Mouse (Mus musculus): ENCODE measurements around the gene Igf2bp1. TPM values are rescaled to one million over a fixed set of nuclear protein-coding genes. Genes with fewer than 3 reads are reported as not detected.

The Igf2bp1 gene
- polyA plus RNA-seq (2017; shearing (Covaris generic)) = not detected

DNA sequence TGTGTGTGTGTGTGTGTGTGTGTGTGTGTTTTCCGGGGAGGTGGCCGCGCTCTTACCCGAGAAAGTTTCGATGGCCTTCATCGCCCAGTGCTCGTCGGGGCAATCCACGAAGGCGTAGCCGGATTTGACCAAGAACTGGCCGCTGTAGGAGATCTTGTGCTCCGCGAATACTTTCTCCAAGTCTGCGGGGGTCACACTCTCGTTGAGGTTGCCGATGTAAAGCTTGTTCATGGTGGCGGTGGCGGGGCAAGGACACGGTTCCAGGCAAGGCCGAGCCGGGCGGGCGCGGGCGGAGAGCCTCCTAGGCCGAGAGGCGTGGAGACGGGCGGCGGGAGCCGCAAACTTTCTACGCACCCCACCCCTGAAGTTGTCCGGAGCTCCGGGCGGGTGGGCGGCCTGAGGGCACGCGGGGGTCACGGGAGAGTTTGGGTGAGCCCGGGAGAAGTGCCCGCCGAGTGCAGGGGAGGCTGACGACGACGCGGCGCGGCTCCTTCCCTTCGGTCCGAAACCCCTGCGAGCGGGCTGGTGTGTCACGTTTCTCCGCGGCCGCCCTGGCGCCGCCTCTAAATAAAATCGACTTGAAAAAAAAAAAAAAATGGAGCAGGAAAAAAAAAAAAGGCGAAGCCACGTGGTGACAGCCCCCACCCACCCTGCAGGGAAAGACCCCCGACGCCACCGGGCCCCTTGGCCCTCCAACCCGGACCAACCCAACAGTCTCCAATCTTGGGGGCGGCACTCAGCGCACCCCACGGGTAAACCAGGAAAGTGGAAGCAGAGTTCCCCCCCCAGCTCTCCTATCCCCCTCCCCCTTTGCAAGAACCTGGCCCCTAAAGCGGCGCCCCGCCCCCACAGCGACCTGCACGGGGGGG is at the start of gene Igf2bp1:
Igf2bp1 (minus strand) TSS at position 538 of the 869 bp plus-strand sequence.
- no peak for ATAC-seq

DNA sequence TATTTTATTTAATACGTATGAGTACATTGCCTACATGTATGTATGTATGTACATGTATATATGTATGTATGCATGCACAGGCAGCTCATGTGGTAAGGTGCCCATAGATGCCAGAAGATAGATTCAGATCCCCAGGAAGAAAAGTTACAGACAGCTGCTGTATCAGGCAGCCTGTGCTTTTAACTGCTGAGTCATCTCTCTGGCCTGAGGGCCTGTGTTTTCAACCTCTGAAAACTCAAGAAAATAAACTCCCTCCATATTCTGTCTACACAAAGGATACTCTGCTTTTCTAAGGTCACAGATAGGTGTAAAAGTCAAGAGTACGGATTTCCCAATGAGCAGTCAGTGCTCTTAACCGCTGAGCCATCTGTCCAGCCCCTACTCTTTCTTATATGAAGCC is 45.1 kb upstream of the Igf2bp1 start:
- ATAC-seq = no peak

DNA sequence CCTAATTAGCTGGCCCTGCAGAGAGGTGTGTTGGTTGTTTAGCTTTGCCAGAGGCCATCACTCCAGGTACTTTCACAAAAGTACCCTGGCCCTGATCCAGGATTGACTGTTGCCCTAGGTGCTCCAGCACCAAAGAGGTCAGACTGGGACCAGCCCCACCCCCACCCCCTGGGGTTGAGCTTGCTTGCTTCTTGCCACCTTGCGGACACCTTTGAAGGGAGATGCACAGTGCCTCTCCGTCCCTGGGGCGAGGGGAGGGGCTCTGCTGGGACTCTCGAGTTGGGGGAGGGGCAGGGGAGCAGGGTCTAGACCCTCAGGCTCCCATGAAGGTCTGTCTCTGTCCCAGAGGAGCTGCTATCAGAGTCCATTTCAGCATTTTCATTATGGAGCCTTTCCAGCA is 44.2 kb upstream of the Igf2bp1 start:
- no peak for ATAC-seq

DNA sequence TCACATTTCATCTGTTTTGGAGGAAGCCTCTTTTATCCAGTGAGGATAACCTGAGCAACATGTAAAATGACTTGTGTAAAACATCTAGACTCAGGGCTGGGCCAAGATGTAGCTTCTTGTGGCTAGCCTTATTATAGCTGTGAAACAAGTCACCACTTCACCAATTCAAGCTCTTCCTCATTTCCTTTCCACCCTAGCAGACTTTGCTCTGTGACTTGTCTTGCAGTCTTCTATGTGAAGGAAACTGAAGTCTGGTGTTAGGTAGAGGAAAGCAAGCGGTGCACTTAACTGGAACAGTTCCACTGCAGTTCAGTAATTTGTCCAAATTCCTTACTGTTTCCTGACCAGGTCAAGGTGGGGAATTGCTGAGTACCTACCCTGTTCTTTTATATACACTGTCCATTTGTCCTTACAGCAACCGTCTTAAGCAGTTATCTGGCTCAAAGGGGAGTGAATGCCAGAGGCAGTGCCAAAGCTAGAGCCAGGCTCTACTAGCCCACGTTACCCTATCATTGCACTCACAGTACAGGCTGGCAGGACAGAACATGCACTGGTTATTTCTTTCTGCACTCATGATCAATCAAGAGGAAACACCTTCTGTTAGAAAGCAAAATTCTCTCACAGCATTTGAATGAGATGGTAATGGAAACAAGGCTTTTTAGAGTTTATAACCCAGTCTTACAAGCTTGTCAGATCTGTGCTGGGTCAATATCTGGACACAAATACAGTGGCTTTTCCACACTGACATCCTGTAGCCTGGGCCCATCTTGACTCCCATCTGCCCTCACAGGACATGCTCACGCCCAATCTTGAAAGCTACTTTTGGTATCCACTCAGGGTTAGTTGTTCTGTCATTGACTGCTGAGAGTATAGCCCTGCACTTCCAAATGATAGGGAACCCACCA is 42.0 kb upstream of the Igf2bp1 start:
- no peak for ATAC-seq

DNA sequence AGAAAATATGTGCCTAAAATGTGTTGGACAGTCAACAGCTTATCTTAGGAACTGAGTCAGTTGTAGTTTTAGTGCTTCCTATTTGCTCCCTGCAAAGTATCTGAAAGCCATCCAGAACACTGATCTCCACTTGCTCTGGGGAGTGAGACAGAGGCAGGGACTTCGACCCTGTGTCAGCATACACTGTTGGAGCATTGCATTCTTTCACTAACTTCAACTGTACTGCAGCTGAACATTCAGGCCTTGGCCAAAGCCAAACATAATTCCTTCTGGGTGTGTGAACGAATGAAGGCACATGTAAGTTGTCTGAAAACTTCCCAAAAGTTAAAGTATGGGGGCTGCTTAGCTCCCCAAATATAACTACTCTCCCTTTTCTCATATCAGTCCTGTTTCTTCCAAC is 41.1 kb upstream of the Igf2bp1 start:
- no peak for ATAC-seq

DNA sequence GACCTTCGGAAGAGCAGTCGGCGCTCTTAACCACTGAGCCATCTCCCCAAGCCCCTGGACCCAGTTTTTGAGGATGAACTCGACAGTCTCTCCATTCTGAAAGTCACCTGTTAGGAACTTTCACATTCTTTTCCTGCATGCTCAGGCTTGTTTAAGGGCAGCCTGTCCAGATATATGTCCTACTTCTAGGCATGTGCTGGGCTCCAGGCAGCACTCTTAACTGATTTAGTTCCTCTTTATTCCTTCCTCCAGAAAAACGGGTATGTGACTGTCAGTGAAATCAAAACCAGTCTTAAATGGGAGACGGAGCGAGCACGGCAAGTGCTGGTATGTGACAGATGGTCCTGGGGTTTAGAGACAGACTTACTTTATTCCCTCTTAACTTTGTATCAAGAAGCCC is 40.3 kb upstream of the Igf2bp1 start:
- no peak for ATAC-seq

DNA sequence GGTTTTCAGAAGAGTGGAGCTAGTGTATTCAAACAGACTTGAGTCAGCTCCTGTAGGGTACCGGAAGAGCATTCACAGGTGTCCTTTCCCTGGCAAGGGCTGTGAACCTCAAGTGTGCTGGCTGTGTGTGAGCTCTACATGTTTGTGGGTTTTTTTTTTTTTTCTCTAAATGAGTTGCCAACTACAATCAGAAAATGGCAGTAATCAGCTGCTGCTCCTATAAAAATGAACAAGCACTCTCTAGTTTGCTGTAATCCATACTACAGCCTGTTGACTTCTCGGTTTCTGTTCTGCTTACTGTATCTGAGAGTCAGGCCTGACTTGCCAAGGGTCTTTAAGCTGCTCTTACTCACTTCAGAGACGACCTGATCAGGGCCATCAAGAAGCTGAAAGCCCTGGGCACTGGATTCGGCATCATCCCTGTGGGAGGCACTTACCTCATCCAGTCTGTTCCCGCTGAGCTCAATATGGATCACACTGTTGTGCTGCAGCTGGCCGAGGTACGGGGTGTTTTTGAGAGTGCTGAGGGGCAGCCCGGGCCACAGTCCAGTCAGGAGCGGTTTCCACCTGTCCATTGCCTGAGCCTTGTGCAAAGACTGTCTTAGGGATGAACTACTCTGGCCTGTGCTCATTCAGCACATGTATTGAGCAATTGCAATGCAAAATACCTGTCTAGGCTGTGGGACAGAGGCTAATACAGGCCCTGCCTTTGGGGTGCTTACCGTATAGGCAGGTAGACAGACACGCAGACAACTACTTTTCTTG is 39.2 kb upstream of the Igf2bp1 start:
- ATAC-seq = no peak

DNA sequence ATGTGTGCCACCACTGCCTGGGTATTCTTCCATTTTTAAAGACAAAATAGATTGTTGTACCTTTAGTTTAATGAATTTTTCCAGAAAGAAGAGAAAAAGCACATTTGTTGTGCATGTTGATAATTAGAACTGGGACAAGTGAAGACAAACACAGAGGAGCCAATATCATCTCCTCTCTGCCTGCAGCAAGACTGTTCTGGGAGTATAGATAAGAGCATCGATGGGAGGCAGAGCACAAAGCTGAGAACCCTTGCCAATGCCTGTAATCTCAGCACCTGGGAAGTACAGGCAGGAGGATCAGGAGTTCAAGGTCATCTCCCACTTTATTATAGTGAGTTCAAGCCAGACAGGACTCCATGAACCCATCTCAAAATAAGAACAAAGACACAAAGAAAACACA is 32.8 kb upstream of the Igf2bp1 start:
- ATAC-seq = no peak

DNA sequence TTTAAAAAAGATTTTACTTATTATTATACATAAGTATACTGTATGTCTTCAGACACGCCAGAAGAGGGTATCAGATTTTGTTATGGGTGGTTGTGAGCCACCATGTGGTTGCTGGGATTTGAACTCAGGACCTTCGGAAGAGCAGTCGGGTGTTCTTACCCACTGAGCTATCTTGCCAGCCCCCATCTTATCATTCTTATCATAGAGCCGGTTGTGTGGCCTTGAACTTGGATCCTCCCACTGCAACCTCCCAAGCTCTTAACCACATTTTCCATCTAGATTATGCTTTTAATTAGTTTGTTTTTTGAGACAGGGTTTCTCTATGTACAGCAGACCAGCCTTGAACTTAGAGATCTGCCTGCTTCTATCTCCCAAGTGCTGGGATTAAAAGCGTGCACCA is 31.8 kb upstream of the Igf2bp1 start:
- no peak for ATAC-seq

DNA sequence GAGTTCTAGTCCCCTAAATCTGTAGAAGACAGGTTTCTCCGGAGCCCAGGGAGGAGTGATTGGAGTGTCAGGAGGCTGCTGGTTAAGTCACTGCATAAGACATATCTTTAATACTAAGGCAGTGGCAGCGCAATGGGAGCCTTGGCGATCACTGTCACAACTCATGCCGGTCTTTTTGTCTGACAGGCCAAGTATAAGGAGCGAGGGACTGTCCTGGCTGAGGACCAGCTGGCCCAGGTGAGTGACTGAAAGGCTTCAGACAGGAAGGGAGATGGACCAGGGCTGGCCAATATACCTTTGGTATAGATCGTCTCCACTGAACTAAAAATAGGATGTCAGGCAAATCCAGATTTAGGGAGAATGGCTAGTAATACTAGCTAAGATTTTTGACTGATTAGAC is 29.4 kb upstream of the Igf2bp1 start:
- no peak for ATAC-seq

DNA sequence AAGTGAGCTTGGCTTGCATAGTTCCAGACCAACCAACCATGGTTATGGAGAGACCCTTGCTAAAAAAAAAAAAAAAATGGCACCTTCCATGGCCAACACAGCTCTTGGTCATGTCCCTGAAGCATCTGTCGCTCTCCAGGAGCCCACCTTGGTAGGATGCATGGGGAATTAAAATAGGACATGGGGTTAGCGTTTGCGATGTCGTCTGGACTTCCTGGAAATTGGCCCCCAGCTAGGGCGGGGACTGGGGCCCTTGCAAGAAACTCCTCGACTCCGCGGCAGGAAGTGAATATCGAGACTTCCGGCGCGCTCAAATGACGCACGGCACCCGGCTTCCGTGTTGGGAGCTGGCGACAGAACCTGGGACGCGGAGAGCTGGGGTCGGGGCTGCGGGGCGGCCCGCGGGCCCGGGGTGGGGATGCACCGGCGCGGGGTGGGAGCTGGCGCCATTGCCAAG is 28.9 kb upstream of the Igf2bp1 start, which contains the start of gene Snf8:
Snf8 (plus strand) TSS at position 290 of the 457 bp plus-strand sequence.
- ATAC-seq = peak; percentile 93

DNA sequence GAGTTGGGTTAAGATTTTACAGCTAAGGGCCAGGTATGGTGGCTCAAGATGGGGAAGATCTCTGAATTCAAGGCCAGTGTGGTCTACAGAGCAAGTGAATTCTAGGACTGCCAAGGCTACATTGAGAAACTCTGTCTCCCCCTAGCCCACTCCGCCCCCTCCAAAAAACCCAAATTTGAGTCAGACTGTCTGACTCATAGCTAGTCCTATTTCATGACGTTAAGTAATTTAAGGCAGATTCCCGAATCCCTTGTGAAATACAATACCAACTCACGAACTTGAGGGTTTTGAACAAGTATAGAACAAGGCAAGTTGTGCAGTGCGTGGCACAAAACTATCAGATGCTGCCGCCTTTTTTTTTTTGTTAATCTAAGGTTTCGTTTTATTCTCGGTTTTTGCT is 28.4 kb upstream of the Igf2bp1 start:
- ATAC-seq = no peak

DNA sequence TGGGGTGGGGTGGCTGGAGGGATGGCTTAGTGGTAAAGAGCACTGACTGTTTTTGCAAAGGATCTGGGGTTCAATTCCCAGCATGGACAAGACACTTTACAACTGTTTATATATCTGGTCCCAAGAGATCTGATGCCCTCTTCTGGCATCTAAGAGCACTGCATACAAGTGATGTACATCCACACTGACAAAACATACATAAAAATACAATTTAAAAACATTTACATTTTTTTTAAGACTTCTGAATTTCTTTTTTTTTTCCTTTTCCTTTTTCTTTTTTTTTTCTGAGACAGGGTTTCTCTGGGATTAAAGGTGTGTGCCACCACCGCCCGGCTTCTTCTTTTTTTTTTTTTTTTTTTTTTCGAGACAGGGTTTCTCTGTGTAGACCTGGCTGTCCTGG is 27.5 kb upstream of the Igf2bp1 start:
- no peak for ATAC-seq

DNA sequence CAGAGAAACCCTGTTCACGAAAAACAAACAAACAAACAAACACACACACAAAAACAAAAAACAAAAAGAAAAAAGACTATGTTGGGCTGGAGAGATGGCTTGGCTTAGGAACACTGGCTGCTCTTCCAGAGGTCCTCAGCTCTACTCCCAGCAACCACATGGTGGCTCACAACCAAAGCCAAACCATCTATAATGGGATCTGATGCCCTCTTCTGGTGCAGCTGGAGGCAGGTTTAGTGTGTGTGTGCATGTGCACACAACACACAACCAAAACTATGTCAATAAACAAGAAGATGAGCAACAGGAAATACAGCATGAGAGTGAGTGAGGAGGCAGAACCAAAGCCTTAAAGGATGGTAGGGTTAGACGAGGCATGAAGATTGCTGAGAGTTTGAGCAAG is 26.0 kb upstream of the Igf2bp1 start:
- ATAC-seq = no peak

DNA sequence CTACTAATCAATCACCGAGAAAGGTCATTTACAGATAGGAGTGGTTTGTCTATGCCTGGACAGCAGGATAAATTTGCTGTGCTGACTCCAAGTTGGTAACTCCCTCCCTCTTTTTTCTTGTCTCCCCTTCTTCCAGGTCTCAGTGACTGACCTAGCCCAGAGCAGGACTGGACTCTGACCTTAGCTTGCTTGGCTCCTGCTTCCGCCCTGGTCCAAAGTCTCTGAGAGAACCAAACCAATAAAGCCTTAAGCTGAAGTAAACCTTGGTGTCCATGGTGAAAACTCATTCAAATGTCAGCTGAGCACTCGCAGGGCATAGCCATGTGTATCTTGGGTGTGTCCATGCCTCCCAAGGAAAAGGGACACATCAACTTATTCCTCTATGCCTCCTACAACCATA is 24.8 kb upstream of the Igf2bp1 start:
- no peak for ATAC-seq

DNA sequence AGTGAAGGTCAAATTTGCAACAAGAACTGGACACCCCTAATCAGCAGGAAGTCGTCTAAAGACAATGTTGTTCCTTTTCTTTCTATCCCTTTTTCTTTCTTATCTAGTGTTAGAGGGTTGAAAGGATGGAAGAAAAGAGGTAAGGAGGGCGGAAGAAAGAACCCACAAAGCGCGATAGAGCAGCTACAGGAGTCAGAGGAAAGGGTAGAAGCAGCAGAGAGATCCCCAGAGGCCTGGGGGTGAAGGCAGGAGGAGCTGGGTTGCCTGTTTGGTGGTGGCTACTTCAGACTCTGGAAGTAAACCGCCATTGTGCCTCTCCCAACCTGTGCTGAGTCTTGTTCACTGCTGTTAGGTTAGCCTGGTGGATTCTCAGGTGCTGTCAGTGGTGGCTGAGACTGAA is 22.4 kb upstream of the Igf2bp1 start:
- no peak for ATAC-seq

DNA sequence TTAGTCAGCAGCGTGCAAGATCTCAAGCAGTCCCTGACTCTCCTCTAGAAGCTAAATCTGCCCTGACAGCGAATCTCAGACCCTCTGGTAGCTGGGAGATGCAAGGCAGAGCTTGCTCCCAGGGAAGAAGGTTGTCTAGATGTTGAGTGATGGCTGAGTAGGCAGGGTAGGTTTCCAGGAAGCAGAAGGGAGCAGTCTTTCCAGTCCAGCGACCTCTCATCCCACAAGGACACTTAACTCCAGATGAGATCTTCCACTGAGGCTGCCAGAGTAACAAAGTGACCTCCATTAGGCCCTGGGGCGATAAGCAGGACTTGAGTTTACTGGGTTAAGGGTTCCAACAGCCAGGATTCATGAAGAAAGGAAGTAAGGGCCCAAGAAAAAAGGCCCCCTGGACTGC is 14.9 kb upstream of the Igf2bp1 start:
- no peak for ATAC-seq

DNA sequence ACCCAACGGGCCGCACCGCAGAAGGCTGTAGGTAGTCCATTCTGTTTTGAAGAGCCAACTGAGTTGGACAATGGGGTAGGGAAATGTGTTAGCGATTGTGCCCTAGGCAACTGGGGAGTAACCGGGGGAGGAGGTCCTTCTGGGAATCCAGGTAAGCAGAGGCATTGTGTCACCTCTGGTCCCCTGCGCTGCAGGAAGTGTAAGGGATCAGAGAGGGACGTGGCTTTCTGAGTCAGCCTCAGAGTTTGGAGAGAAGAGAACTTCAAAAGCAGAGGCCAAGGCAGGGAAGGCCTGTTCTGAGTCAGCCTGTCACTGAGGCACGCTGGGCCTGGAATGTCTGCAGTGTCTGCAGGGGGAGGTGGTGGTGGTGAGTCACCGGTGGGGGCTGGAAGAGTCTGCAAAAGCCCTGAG is 12.2 kb upstream of the Igf2bp1 start:
- ATAC-seq = no peak

DNA sequence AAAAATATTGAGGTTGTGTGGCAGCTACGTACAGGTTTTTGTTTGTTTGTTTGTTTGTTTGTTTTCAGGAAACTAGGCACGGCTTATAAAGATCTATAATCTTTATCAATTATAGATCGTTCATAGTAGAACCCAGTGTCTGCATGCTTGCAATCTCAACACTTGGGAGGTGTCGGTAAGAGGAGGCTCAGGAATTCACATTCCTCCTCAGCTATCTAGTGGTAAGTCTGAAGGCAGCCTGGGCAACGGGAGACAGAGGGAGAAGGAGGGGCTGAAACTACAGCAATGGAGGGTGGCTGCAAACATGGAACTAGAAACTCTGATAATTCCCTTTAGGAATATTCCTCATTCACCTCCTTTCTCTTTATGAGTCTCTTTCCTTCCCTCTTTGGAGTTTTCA is 9.7 kb upstream of the Igf2bp1 start:
- no peak for ATAC-seq

DNA sequence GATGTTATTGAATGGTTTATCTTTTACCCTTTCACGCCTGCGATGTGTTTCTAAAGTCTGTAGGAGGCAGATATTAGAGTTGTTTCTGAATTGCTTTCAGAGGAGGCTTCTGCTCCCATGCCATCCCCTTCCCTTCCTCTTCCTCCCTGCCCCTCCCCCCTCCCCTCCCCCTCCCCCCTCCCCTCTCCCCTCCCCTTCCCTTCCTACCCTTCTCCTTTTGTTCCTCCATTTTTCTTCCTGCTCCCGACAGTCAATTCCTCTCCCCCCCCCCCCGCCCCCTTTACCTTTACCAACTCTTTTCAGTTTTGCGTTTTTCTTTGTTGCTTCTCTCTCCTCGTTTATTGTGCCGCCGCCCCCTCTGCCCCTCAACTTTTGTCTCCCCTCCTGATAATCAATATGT is 6.2 kb upstream of the Igf2bp1 start:
- no peak for ATAC-seq

DNA sequence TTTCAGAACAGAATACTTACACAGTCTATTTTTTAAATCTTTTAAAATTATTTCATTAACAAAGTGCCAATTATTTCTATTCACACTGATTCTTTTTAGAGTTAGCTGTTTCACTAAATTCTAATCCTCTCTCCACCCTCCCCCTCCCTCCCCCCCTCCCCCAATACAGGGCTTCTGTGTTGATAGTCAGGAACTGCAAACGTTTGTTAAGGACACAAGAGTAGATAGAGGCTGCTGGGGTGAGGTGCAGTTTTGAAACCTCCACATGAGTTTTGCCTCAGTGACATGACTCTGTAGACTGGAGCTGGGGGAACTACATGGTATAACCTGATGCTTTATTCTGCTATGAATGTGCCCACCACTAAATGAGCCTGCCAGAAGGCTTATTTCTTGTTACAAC is 3.1 kb upstream of the Igf2bp1 start:
- ATAC-seq = no peak

DNA sequence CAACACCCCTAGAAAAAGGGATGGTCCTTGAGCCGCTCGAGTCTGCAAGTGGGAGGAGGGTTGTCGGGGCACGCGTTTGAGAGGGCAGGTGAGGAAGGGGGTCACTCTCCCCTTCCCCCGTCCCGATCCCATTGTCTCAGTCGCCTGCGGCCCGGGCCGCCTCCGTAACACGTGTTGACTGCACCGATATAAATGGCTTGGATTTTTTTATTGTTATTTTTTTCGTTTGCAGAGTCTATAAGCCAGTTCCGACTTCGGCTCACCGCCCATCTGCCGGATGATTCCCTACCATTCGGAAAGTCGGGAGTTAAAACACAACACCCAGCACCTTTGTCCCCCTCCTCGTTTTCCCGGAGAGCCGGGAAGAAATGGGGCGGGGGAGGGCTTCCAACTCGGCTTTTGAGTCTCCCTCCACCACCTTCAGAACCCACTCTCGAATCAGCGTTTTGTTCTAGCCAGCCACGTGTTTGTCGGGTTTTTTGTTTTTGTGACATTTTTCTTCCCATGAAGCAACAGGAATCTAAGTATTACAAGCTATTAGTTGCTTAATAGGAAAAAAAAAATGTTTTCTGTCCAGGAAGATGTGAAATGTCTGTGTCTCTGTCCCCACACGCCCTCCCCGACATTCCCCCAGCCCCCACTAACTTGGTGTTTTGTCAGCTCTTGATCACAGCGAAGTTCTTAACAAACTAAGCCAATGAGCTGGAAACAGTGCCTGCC is 1.9 kb upstream of the Igf2bp1 start:
- no peak for ATAC-seq

Measured in CD4-positive, CD25-positive, alpha-beta regulatory T cell, adult 4 months (primary cell).